Mouse (Mus musculus) small intestine, adult 2 months (tissue): ENCODE data around the gene Chmp4b. TPM values are rescaled to one million over a fixed set of nuclear protein-coding genes. Genes with fewer than 3 reads are reported as not detected.

ENCODE experiments used
- H3K27ac ChIP-seq: fragments of 200-500 bp; 2 replicates; pipeline ENCODE4 v1.5.1; 2012; ENCODE audit warnings: low read depth, low read length, control low read depth, inconsistent platforms; ENCODE audit not compliant: insufficient read depth
- H3K27me3 ChIP-seq: fragments of 200-500 bp; 2 replicates; pipeline ENCODE4 v1.6.1; 2012; ENCODE audit warnings: mild to moderate bottlenecking, moderate library complexity, low read length, inconsistent platforms; ENCODE audit not compliant: control insufficient read depth, insufficient read depth
- H3K36me3 ChIP-seq: fragments of 200-500 bp; 2 replicates; pipeline ENCODE4 v1.6.1; 2012; ENCODE audit warnings: mild to moderate bottlenecking, low read length, control low read depth, inconsistent platforms; ENCODE audit not compliant: control insufficient read depth, insufficient read depth
- H3K4me1 ChIP-seq: fragments of 200-500 bp; 2 replicates; pipeline ENCODE4 v1.6.1; 2012; ENCODE audit warnings: low read length, inconsistent platforms, mixed read lengths; ENCODE audit not compliant: control insufficient read depth, insufficient read depth, insufficient read length
- H3K4me3 ChIP-seq: fragments of 200-500 bp; 2 replicates; pipeline ENCODE4 v1.5.1; 2012; ENCODE audit warnings: low read depth, mild to moderate bottlenecking, control low read depth, inconsistent platforms, low read length, moderate library complexity
- CTCF ChIP-seq: fragments of 200-500 bp; IDR thresholded peaks from 2 replicates; pipeline ENCODE4 v1.5.1; 2012; ENCODE audit warnings: low read depth, mild to moderate bottlenecking, control low read depth, inconsistent platforms, low read length, moderate library complexity, mixed read lengths; ENCODE audit not compliant: insufficient replicate concordance, insufficient read length; ENCODE audit errors: extremely low read depth
- POLR2A ChIP-seq: fragments of 200-500 bp; IDR thresholded peaks from 2 replicates; pipeline ENCODE4 v1.6.1; 2012; ENCODE audit warnings: low read depth, mild to moderate bottlenecking, control low read depth, inconsistent platforms, low read length, moderate library complexity
- WGBS: fragments of 180-500 bp; shearing (Covaris S2); methylation state at CpG from one replicate; pipeline ENCODE4 v1.1.7; 2018; 5-methylcytosine and 5-hydroxymethylcytosine counted together
- polyA plus RNA-seq: library from polyadenylated mRNA; depleted of rRNA; stranded (reverse); fragments of >200 nt; gene quantifications from 2 replicates; pipeline ENCODE4 v1.2.3, GENCODE M21; 2012

The Chmp4b gene
- polyA plus RNA-seq, 1 experiment: 131 TPM

GRCm38 (mm10) chr2:154613118-154614115 is 38.1 kb upstream of the Chmp4b start, which contains the start of the genes Zfp341 and 4930519P11Rik:
Zfp341 (plus strand) TSS chr2:154613297.
4930519P11Rik (minus strand) TSS chr2:154613437.
- Histone ChIP-seq H3K27me3 (no peaks in the 10 kb centered on the region), H3K36me3 (no peaks in the 10 kb centered on the region), H3K4me1 (peaks cover 3% of the 10 kb centered on the region; the same call in 1 of the 2 replicates), H3K27ac (peak within 1 kb of the TSS; percentile 95), H3K4me3 (peak within 1 kb of the TSS; percentile 84)
- WGBS: under 1% methylated on average over 94 of the region's 98 CpGs
- TF ChIP-seq CTCF (peak; percentile 75), POLR2A (peak; percentile 37)

GRCm38 (mm10) chr2:154614841-154615576 is 36.5 kb upstream of the Chmp4b start:
- Histone ChIP-seq H3K27ac (no peak overlapping the region), H3K4me3 (no peak overlapping the region), H3K36me3 (no peaks in the 10 kb centered on the region), H3K4me1 (peaks cover 3% of the 10 kb centered on the region; the same call in 1 of the 2 replicates), H3K27me3 (no peaks in the 10 kb centered on the region)
- no peak for TF ChIP-seq CTCF
- no peak for TF ChIP-seq POLR2A
- WGBS: 76% methylated on average over 19 of the region's 19 CpGs

DNA sequence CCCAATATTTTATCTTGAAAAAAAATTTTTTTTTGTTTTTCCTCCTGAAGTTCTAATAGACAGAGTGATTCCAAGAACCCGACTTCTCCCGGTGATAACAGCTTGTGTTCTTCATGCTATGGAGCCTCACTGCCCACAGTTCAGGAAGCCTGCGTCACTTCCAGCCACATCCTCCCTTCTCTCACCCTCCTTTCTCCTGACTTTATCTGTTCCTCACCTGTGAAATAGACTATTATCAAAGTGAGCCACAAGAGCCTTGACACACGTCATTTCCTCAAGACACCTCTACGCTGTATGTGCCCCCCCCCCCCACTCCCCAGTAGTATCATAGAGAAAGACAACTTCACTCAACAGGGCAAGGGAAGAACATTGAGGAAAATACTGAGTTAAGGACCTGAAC is 35.8 kb upstream of the Chmp4b start:
- Histone ChIP-seq H3K27me3 (no peaks in the 10 kb centered on the region), H3K36me3 (no peaks in the 10 kb centered on the region), H3K27ac (no peak overlapping the region), H3K4me3 (no peak overlapping the region), H3K4me1 (peaks cover 3% of the 10 kb centered on the region; the same call in 1 of the 2 replicates)
- WGBS: 79% methylated on average over 5 of the region's 5 CpGs
- no peak for TF ChIP-seq CTCF
- no peak for TF ChIP-seq POLR2A

- H3K27me3 ChIP-seq: no peaks in the 10 kb centered on the region
- no peak overlapping the region for H3K27ac ChIP-seq
- TF ChIP-seq CTCF: no peak
- TF ChIP-seq POLR2A: no peak
- peaks cover 3% of the 10 kb centered on the region; the same call in 1 of the 2 replicates for H3K4me1 ChIP-seq
- 94% methylated on average over 3 of the region's 3 CpGs for WGBS
- H3K4me3 ChIP-seq: no peak overlapping the region
- H3K36me3 ChIP-seq: no peaks in the 10 kb centered on the region
Observed at GRCm38 (mm10) chr2:154617061-154617460, 34.4 kb upstream of the Chmp4b start.

DNA sequence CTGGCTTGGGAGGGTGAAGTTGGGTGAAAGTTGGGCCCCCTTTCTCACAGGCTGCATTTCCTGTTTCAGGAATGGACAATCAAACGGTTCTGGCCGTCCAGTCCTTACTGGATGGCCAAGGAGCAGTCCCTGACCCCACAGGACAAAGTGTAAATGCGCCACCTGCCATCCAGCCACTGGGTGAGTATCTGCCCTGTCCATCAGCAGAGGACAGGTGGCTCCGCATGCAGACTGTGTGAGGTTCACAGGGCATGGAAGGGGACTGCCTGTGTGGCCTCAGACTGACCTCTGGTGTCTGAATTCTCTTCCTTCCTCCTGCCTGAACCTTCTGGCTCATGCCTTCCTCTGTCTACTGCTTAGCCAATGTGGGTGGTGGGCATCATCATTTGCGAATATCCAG is 29.8 kb upstream of the Chmp4b start:
- no peaks in the 10 kb centered on the region for H3K27me3 ChIP-seq
- 67% methylated on average over 5 of the region's 5 CpGs for WGBS
- no peak overlapping the region for H3K27ac ChIP-seq
- no peak for TF ChIP-seq CTCF
- no peak for TF ChIP-seq POLR2A
- H3K4me3 ChIP-seq: no peak overlapping the region
- H3K36me3 ChIP-seq: peaks cover 3% of the 10 kb centered on the region; the same call in 1 of the 2 replicates
- no peaks in the 10 kb centered on the region for H3K4me1 ChIP-seq

DNA sequence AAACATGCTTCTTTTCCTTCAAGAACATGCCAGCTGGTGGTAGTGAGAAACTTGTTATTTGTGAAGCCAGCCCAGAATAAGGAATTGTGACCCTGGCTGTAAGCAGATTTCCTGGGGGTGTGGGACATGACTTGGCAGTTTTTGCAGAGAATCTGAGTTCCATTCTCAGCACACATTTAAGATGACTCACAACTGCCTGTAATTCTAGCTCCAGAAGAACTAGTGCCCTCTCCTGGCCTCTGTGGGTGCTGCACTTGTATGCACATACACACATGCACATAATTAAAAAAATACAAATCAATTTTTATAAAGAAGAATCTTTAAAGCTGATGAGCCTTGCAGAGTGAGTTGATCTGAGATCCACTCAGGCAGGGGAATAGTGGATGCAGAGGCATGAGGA is 27.4 kb upstream of the Chmp4b start:
- Histone ChIP-seq H3K36me3 (peaks cover 3% of the 10 kb centered on the region; the same call in 1 of the 2 replicates), H3K4me3 (no peak overlapping the region), H3K27ac (no peak overlapping the region), H3K4me1 (no peaks in the 10 kb centered on the region), H3K27me3 (no peaks in the 10 kb centered on the region)
- TF ChIP-seq CTCF (no peak), POLR2A (no peak)

DNA sequence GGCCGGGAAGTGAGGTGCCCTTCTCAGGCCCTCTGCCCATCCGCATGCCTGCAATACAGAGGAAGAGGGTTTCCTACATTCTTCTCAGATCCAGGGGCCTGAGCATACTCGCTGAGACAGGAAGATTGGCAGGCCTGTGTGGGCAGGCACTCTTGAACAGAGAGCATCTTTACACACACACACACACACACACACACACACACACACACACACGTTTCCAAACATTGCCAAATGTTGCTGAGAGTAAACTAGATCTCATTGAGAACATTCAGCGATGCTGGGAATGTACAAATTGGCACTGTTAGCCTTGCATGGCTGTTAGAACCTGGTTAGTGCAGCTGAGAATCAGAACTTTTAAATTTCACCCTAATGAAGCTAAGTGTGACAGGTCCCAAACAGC is 21.0 kb upstream of the Chmp4b start:
- Histone ChIP-seq H3K27me3 (no peaks in the 10 kb centered on the region), H3K4me1 (peaks cover 4% of the 10 kb centered on the region), H3K27ac (no peak overlapping the region), H3K4me3 (no peak overlapping the region), H3K36me3 (0 out of 2 replicates have a peak, but pooled peaks cover 1% of the 10 kb centered on the region)
- no peak for TF ChIP-seq CTCF
- no peak for TF ChIP-seq POLR2A
- WGBS: 84% methylated on average over 5 of the region's 5 CpGs
